Mouse (Mus musculus): ENCODE data around the gene Snx25. TPM values are rescaled to one million over a fixed set of nuclear protein-coding genes. Genes with fewer than 3 reads are reported as not detected.

Gene Snx25
- polyA plus RNA-seq, 1 experiment from 2014 or later, result 12.3 TPM

DNA sequence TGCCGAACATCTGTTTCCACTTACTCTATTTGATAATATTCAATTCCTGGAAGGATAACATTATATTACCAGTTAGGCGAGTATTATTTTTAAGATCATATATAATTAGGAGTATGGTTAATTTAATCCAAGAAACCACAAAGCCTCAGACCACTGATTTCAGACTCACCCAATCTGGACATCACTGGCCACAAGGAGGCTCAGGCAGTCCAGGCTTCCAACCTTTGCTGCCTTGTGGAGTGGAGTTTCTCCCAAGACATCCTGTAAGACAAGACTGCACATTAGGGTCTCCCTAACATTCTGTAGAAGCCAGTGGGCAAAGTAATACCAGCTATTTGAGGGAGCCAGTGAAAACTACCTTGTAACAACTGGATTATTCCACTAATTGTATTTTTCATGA is 153.7 kb downstream of the Snx25 start:
- no peaks in the 10 kb centered on the region for H3K27me3 ChIP-seq (ENCODE audit: insufficient read depth, low read length)
- H3K27ac ChIP-seq (ENCODE audit: low read depth), result no peak overlapping the region
- ATAC-seq (ENCODE audit: insufficient read depth) (no peak), DNase-seq (peak; percentile 52)
- H3K4me3 ChIP-seq (ENCODE audit: low read depth, low read length), result peak overlapping the region; percentile 51; the same call in 1 of the 2 replicates
- no peaks in the 10 kb centered on the region for H3K9me3 ChIP-seq (ENCODE audit: low read depth, low read length)
- H3K4me1 ChIP-seq (ENCODE audit: insufficient read depth), result peaks cover 4% of the 10 kb centered on the region; the same call in 1 of the 2 replicates
- H3K4me2 ChIP-seq, result peak overlapping the region; percentile 91
- 77% methylated on average over 2 of the region's 2 CpGs for WGBS
- TF ChIP-seq CTCF (IDR thresholded peaks at IDR 0.05; ENCODE audit: low read depth), result peak; percentile 54
- no peak overlapping the region for H3K9ac ChIP-seq
- H3K36me3 ChIP-seq (ENCODE audit: insufficient read depth), result peaks cover 34% of the 10 kb centered on the region

DNA sequence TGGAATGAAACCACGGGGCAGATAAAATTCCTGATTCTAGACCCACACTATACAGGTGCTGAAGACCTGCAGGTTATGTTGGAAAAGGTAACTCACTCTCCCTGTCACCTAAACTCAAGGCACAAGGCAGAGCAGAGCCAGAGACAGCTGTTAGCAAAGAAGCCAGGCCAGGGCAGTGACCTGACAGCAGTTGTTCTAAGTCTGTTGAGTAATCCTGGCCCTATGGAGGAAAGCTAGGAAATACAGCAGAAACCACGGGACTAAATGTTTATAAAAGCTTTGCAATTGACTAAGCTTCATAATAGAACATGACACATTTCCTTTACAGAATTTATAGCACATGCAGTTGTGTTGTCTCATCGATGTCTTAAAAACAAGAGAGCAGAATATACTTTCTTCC is 156.4 kb downstream of the Snx25 start:
- 72% methylated on average over 3 of the region's 3 CpGs for WGBS
- TF ChIP-seq CTCF (IDR thresholded peaks at IDR 0.05; ENCODE audit: low read depth), result no peak
- H3K27me3 ChIP-seq (ENCODE audit: insufficient read depth, low read length), result no peaks in the 10 kb centered on the region
- H3K9ac ChIP-seq, result no peak overlapping the region
- no peak for DNase-seq
- no peak overlapping the region for H3K4me2 ChIP-seq
- H3K36me3 ChIP-seq (ENCODE audit: insufficient read depth), result peaks cover 50% of the 10 kb centered on the region
- H3K4me3 ChIP-seq (ENCODE audit: low read depth, low read length), result no peak overlapping the region
- ATAC-seq (ENCODE audit: insufficient read depth), result no peak
- H3K4me1 ChIP-seq (ENCODE audit: insufficient read depth), result peaks cover 4% of the 10 kb centered on the region; the same call in 1 of the 2 replicates
- no peaks in the 10 kb centered on the region for H3K9me3 ChIP-seq (ENCODE audit: low read depth, low read length)
- no peak overlapping the region for H3K27ac ChIP-seq (ENCODE audit: low read depth)

DNA sequence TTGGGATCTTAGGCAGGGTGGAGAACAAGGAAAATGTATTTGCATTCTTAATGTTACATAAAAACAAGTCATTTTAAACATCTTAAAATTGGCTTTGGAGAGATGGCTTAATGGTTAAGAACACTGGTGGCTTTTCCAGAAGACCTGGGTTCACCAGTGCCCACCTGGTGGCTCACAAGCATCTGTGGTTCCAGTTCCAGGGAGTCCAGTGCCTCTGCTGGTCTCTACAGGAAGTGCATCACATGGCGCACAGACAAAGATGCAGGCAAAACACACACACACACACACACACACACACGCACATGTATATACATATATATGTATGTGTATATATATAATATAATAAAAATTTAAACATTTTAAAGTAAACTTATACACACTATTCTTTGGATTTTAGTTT is 157.8 kb downstream of the Snx25 start:
- H3K9me3 ChIP-seq (ENCODE audit: low read depth, low read length), result no peaks in the 10 kb centered on the region
- no peaks in the 10 kb centered on the region for H3K4me1 ChIP-seq (ENCODE audit: insufficient read depth)
- peak; percentile 9 for DNase-seq
- no peaks in the 10 kb centered on the region for H3K27me3 ChIP-seq (ENCODE audit: insufficient read depth, low read length)
- H3K4me3 ChIP-seq (ENCODE audit: low read depth, low read length), result no peak overlapping the region
- no peak overlapping the region for H3K4me2 ChIP-seq
- peak; percentile 45 for TF ChIP-seq CTCF (IDR thresholded peaks at IDR 0.05; ENCODE audit: low read depth)
- ATAC-seq (ENCODE audit: insufficient read depth), result no peak
- no peak overlapping the region for H3K27ac ChIP-seq (ENCODE audit: low read depth)
- WGBS, result 95% methylated on average over 2 of the region's 2 CpGs
- H3K9ac ChIP-seq, result no peak overlapping the region
- H3K36me3 ChIP-seq (ENCODE audit: insufficient read depth), result peaks cover 57% of the 10 kb centered on the region

DNA sequence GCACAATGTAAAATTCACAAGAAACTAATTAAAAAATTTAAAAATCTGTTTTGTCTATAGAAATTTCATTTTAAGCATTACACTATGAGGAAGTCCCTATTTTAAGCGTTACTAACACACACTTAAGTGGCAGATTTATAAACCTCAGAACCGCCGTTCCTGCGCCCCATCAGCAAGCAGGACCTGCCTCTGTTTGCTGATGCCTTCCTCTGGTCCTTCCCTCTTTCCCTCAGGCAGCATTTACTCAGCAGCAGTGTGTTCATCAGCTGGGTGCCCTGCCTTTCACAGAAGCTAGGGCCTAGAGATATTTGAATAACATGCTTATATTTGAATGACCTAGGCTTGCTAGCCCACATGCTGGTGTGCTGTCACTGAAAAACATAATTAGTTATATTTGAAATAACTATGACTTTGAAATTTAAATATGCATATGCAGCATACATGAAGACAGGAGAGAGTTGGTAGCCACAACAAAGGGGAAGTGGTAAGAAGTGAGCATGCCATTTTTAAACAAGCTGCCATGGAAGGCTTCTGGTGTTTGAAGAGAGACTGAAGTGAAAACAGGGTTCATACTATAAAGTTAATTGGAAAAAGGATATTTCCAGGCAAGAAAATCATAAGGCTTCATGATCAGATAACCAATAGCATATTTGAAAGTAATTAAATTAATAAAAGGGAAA is 161.2 kb downstream of the Snx25 start:
- H3K9ac ChIP-seq, result no peak overlapping the region
- H3K4me3 ChIP-seq (ENCODE audit: low read depth, low read length), result no peak overlapping the region
- no peak overlapping the region for H3K4me2 ChIP-seq
- peaks cover 51% of the 10 kb centered on the region for H3K36me3 ChIP-seq (ENCODE audit: insufficient read depth)
- no peaks in the 10 kb centered on the region for H3K27me3 ChIP-seq (ENCODE audit: insufficient read depth, low read length)
- no peak for ATAC-seq (ENCODE audit: insufficient read depth)
- no peaks in the 10 kb centered on the region for H3K9me3 ChIP-seq (ENCODE audit: low read depth, low read length)
- WGBS, result 93% methylated on average over 4 of the region's 4 CpGs
- TF ChIP-seq CTCF (IDR thresholded peaks at IDR 0.05; ENCODE audit: low read depth), result no peak
- no peak overlapping the region for H3K27ac ChIP-seq (ENCODE audit: low read depth)
- H3K4me1 ChIP-seq (ENCODE audit: insufficient read depth), result no peaks in the 10 kb centered on the region
- no peak for DNase-seq

DNA sequence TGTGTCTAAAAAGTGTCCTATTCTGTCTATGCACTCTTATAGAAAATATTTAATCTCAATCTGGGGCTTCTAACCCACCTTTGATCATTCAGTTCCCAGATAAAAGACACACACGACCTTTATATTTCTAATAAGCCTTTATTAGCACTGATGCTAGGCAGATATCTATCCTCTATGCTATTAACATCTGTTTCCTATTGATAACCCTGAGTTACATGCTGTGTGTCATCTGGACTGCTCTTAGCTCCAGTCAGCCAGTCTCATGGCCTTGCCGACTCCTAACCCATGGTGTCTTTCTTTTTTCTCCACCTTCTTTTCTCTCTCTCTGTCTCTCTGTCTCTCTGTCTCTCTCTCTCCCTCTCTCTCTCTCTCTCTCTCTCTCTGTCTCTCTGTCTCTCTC is 163.8 kb downstream of the Snx25 start:
- no peaks in the 10 kb centered on the region for H3K4me1 ChIP-seq (ENCODE audit: insufficient read depth)
- H3K9me3 ChIP-seq (ENCODE audit: low read depth, low read length), result no peaks in the 10 kb centered on the region
- no peak overlapping the region for H3K4me3 ChIP-seq (ENCODE audit: low read depth, low read length)
- no peaks in the 10 kb centered on the region for H3K27me3 ChIP-seq (ENCODE audit: insufficient read depth, low read length)
- H3K27ac ChIP-seq (ENCODE audit: low read depth), result no peak overlapping the region
- DNase-seq (no peak), ATAC-seq (ENCODE audit: insufficient read depth) (no peak)
- no peak for TF ChIP-seq CTCF (IDR thresholded peaks at IDR 0.05; ENCODE audit: low read depth)
- peaks cover 53% of the 10 kb centered on the region for H3K36me3 ChIP-seq (ENCODE audit: insufficient read depth)
- no peak overlapping the region for H3K4me2 ChIP-seq
- WGBS, result 58% methylated on average over 2 of the region's 2 CpGs
- no peak overlapping the region for H3K9ac ChIP-seq

DNA sequence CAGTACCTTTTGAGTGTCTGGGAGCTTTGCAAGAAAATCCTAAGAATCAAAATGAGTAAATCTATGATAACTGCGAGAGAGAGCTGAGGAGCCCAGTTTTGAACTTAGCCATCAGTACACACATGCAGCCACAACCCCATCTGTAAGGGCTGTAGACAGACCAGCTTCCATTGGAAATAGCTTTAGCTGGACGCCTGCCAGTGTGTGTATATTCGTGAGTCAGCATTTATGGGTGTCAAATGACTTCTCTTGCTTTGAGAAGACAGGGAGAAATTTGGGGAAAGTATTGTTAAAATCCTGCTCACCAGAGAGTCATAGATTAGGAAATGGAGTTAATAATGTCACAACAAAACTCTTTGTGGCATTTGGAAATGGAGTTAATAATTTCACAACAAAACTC is 165.3 kb downstream of the Snx25 start:
- H3K4me1 ChIP-seq (ENCODE audit: insufficient read depth), result no peaks in the 10 kb centered on the region
- no peak for TF ChIP-seq CTCF (IDR thresholded peaks at IDR 0.05; ENCODE audit: low read depth)
- no peak overlapping the region for H3K4me2 ChIP-seq
- H3K9ac ChIP-seq, result no peak overlapping the region
- peaks cover 61% of the 10 kb centered on the region for H3K36me3 ChIP-seq (ENCODE audit: insufficient read depth)
- H3K4me3 ChIP-seq (ENCODE audit: low read depth, low read length), result no peak overlapping the region
- ATAC-seq (ENCODE audit: insufficient read depth) (no peak), DNase-seq (peak; percentile 78)
- no peaks in the 10 kb centered on the region for H3K27me3 ChIP-seq (ENCODE audit: insufficient read depth, low read length)
- no peaks in the 10 kb centered on the region for H3K9me3 ChIP-seq (ENCODE audit: low read depth, low read length)
- peak overlapping the region; percentile 20; the same call in 1 of the 2 replicates for H3K27ac ChIP-seq (ENCODE audit: low read depth)
- WGBS, result 48% methylated on average over 3 of the region's 3 CpGs

Other genes with a start within 250 kb of the Snx25 start
- gene Ccdc110, start 217.5 kb downstream of the Snx25 start, polyA plus RNA-seq (2014; fragmentation: Nextera tagmentation; extraction: Ambion mirVana), result not detected in 2 replicates
- gene 1700029J07Rik, start 176.9 kb downstream of the Snx25 start, polyA plus RNA-seq (2014; fragmentation: Nextera tagmentation; extraction: Ambion mirVana), result 2.7 and 3.4 TPM in 2 replicates
- 75.3 and 81.9 TPM in 2 replicates for gene Ufsp2, start 176.6 kb downstream of the Snx25 start, polyA plus RNA-seq (2014; fragmentation: Nextera tagmentation; extraction: Ambion mirVana)
- 0.32 and 0.86 TPM in 2 replicates for gene Lrp2bp, start 152.9 kb downstream of the Snx25 start, polyA plus RNA-seq (2014; fragmentation: Nextera tagmentation; extraction: Ambion mirVana)
- gene Ankrd37, start 146.5 kb downstream of the Snx25 start, polyA plus RNA-seq (2014; fragmentation: Nextera tagmentation; extraction: Ambion mirVana), result 19.7 and 21.8 TPM in 2 replicates
- gene Cfap97, start 388 bp downstream of the Snx25 start, polyA plus RNA-seq (2014; fragmentation: Nextera tagmentation; extraction: Ambion mirVana), result 24.1 and 25.3 TPM in 2 replicates
- 431 and 432 TPM in 2 replicates for gene Slc25a4, start 59.1 kb upstream of the Snx25 start, polyA plus RNA-seq (2014; fragmentation: Nextera tagmentation; extraction: Ambion mirVana)
- not detected in 2 replicates for gene Helt, start 142.5 kb upstream of the Snx25 start, polyA plus RNA-seq (2014; fragmentation: Nextera tagmentation; extraction: Ambion mirVana)